Mouse (Mus musculus) CH12.LX (cell line): ENCODE measurements around the gene Cdk17. TPM values are rescaled to one million over a fixed set of nuclear protein-coding genes. Genes with fewer than 3 reads are reported as not detected.

ENCODE experiments used
- DNase-seq: peaks from one replicate; pipeline ENCODE4 v3.0.0-alpha.2; 2013; ENCODE audit errors: extremely low read depth
- H3K27ac ChIP-seq: 2 replicates; pipeline ENCODE4 v1.5.1; 2012; ENCODE audit warnings: low read depth, mild to moderate bottlenecking, control low read depth, moderate library complexity; ENCODE audit not compliant: insufficient read depth
- H3K27me3 ChIP-seq: replicated peaks from 2 replicates; pipeline ENCODE3; 2012; ENCODE audit warnings: inconsistent platforms
- H3K36me3 ChIP-seq, 2 experiments: replicated peaks in 1 of 2; 2 replicates each; pipeline versions ENCODE3 to v1.6.1; 2012; ENCODE audit warnings: inconsistent platforms in 1 of 2, low read length in 1 of 2, mild to moderate bottlenecking in 1 of 2, mixed read lengths in 1 of 2, moderate library complexity in 1 of 2; ENCODE audit not compliant: control insufficient read depth in 1 of 2, insufficient read depth in 1 of 2
- H3K4me1 ChIP-seq, 2 experiments: 2 replicates each; pipeline ENCODE4 v1.6.1; 2012; ENCODE audit warnings: inconsistent platforms in 1 of 2, moderate library complexity in 1 of 2; ENCODE audit not compliant: insufficient read depth in 2 of 2, control insufficient read depth in 1 of 2
- H3K4me2 ChIP-seq: 2 replicates; pipeline ENCODE4 v1.6.1; 2012; ENCODE audit warnings: low read depth, mild to moderate bottlenecking, control low read depth; ENCODE audit not compliant: poor library complexity, insufficient read depth, severe bottlenecking
- H3K4me3 ChIP-seq, 3 experiments: fragments of 150-350 bp in 1 of 3; sonication (generic) in 1 of 3; replicated peaks in 1 of 3; 2 replicates each; pipeline versions ENCODE3 to v1.5.1; 2011 to 2012; ENCODE audit warnings: low read depth in 2 of 3, low read length in 2 of 3, mild to moderate bottlenecking in 2 of 3, moderate library complexity in 2 of 3, control low read depth in 1 of 3, improper control_type of control experiment in 1 of 3, inconsistent platforms in 1 of 3, mixed read lengths in 1 of 3; ENCODE audit not compliant: poor library complexity in 1 of 3
- H3K79me2 ChIP-seq: replicated peaks from 2 replicates; pipeline ENCODE4 v1.6.1; 2012; ENCODE audit warnings: mild to moderate bottlenecking, moderate library complexity; ENCODE audit not compliant: control insufficient read depth, poor library complexity, insufficient read depth, severe bottlenecking; ENCODE audit errors: extremely low read depth
- H3K9ac ChIP-seq: 2 replicates; pipeline ENCODE4 v1.6.1; 2012; ENCODE audit warnings: low read depth, mild to moderate bottlenecking, control low read depth, moderate library complexity; ENCODE audit not compliant: insufficient read depth
- H3K9me3 ChIP-seq: replicated peaks from 2 replicates; pipeline ENCODE3; 2012; ENCODE audit warnings: low read length, inconsistent platforms, mixed read lengths
- BHLHE40 ChIP-seq: IDR thresholded peaks from 2 replicates; pipeline ENCODE4 v1.6.1; 2011; ENCODE audit warnings: mild to moderate bottlenecking, low read depth, low read length, improper control_type of control experiment
- CHD1 ChIP-seq: IDR thresholded peaks from 2 replicates; pipeline ENCODE4 v1.6.1; 2012; ENCODE audit warnings: low read depth, low read length, improper control_type of control experiment, inconsistent platforms
- E2F4 ChIP-seq: IDR thresholded peaks from 2 replicates; pipeline ENCODE4 v1.6.1; 2011; ENCODE audit warnings: low read depth, low read length, improper control_type of control experiment; ENCODE audit not compliant: insufficient replicate concordance
- ELF1 ChIP-seq: IDR thresholded peaks from 2 replicates; pipeline ENCODE4 v1.6.1; 2014; ENCODE audit warnings: low read depth, mild to moderate bottlenecking, inconsistent platforms, low read length, improper control_type of control experiment
- EP300 ChIP-seq: IDR thresholded peaks from 2 replicates; pipeline ENCODE4 v1.6.1; 2011; ENCODE audit warnings: low read length, improper control_type of control experiment
- ETS1 ChIP-seq: conservative IDR thresholded peaks from 2 replicates; pipeline ENCODE4 v1.6.1; 2012; ENCODE audit warnings: low read depth, mild to moderate bottlenecking, inconsistent platforms, low read length, improper control_type of control experiment, moderate library complexity
- JUN ChIP-seq: IDR thresholded peaks from 2 replicates; pipeline ENCODE4 v1.6.1; 2011; ENCODE audit warnings: low read depth, mild to moderate bottlenecking, low read length, improper control_type of control experiment, moderate library complexity; ENCODE audit not compliant: insufficient read depth
- JUND ChIP-seq: conservative IDR thresholded peaks from 2 replicates; pipeline ENCODE4 v1.6.1; 2011; ENCODE audit warnings: low read depth, low read length, improper control_type of control experiment
- MAFK ChIP-seq: IDR thresholded peaks from 2 replicates; pipeline ENCODE4 v1.6.1; 2011; ENCODE audit warnings: low read length, improper control_type of control experiment; ENCODE audit not compliant: insufficient replicate concordance
- MAX ChIP-seq: IDR thresholded peaks from 2 replicates; pipeline ENCODE4 v1.6.1; 2011; ENCODE audit warnings: low read length, improper control_type of control experiment
- MXI1 ChIP-seq: IDR thresholded peaks from 2 replicates; pipeline ENCODE4 v1.6.1; 2011; ENCODE audit warnings: mild to moderate bottlenecking, low read depth, low read length, improper control_type of control experiment
- NELFE ChIP-seq: IDR thresholded peaks from 2 replicates; pipeline ENCODE4 v1.6.1; 2011; ENCODE audit warnings: low read depth, low read length, improper control_type of control experiment
- RAD21 ChIP-seq: IDR thresholded peaks from 2 replicates; pipeline ENCODE4 v1.6.1; 2011; ENCODE audit warnings: low read depth, mild to moderate bottlenecking, low read length, improper control_type of control experiment, moderate library complexity
- RCOR1 ChIP-seq: conservative IDR thresholded peaks from 2 replicates; pipeline ENCODE4 v1.6.1; 2012; ENCODE audit warnings: low read depth, mild to moderate bottlenecking, inconsistent platforms, low read length, improper control_type of control experiment
- SMC3 ChIP-seq: IDR thresholded peaks from 2 replicates; pipeline ENCODE4 v1.6.1; 2011; ENCODE audit warnings: low read depth, low read length, improper control_type of control experiment
- TBP ChIP-seq: conservative IDR thresholded peaks from 2 replicates; pipeline ENCODE4 v1.6.1; 2011; ENCODE audit warnings: low read depth, low read length, improper control_type of control experiment
- USF1 ChIP-seq: IDR thresholded peaks from 2 replicates; pipeline ENCODE4 v1.6.1; 2014; ENCODE audit warnings: low read depth, mild to moderate bottlenecking, inconsistent platforms, low read length, improper control_type of control experiment
- USF2 ChIP-seq: conservative IDR thresholded peaks from 2 replicates; pipeline ENCODE4 v1.6.1; 2011; ENCODE audit warnings: low read depth, low read length, improper control_type of control experiment
- ZC3H11A ChIP-seq: IDR thresholded peaks from 2 replicates; pipeline ENCODE4 v1.6.1; 2012; ENCODE audit warnings: low read depth, mild to moderate bottlenecking, inconsistent platforms, low read length, improper control_type of control experiment
- ZKSCAN1 ChIP-seq: IDR thresholded peaks from 2 replicates; pipeline ENCODE4 v1.6.1; 2012; ENCODE audit warnings: low read depth, inconsistent platforms, low read length, improper control_type of control experiment, borderline replicate concordance
- ZMIZ1 ChIP-seq: IDR thresholded peaks from 2 replicates; pipeline ENCODE4 v1.6.1; 2012; ENCODE audit warnings: low read depth, mild to moderate bottlenecking, inconsistent platforms, low read length, improper control_type of control experiment
- ZNF384 ChIP-seq: IDR thresholded peaks from 2 replicates; pipeline ENCODE4 v1.6.1; 2012; ENCODE audit warnings: low read depth, low read length, improper control_type of control experiment, inconsistent platforms
- dilution Hi-C: fragments of 300-500 bp; cut with MboI; formaldehyde crosslinking; loops from 2 replicates; pipeline ENCODE4 v1.14.3; 2020; ENCODE audit warnings: low sequenced_read_pairs; ENCODE audit not compliant: extremely low pct_unique_long_range_greater_than_20kb, extremely low pct_ligation_motif_present
- in situ Hi-C: fragments of 300-500 bp; cut with MboI; formaldehyde crosslinking; loops from 3 replicates; pipeline ENCODE4 v1.14.3; 2019; ENCODE audit warnings: low sequenced_read_pairs, low pct_ligation_motif_present, low pct_unique_long_range_greater_than_20kb, mixed read lengths
- polyA plus RNA-seq: library from polyadenylated mRNA; unstranded; fragments of >175 nt; gene quantifications from 2 replicates; pipeline ENCODE4 v1.2.1, GENCODE M21; 2012; ENCODE audit warnings: low read depth; ENCODE audit not compliant: insufficient read length
- total RNA-seq, 2 experiments: library from RNA; depleted of rRNA; stranded (reverse); fragments of 300-350 nt in 1 of 2; fragments of >200 nt in 1 of 2; gene quantifications; 2 replicates each; pipeline ENCODE4 v1.2.3; 2012 to 2014

Gene Cdk17
- total and polyA plus RNA-seq, 3 experiments = 23.4 to 51.3 (median 28.5) TPM

DNA sequence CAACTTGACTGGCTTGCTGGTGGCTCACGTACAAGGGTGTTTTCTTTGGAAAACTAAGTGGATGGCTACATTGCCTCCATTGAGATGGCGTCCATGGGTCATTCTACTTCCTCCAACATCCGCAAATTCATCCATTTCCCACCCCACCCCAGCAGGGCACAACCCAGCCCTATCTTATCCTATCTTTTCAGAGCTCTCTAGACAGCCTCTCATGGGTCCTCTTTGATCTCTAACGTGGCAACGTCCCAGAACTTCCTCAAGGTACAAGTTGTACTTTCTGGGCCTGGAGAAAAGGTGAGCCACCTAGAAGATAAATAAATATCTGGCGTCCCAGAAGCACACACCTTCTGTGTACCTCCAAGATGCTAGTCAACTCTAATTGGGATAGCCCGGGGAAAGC lies 132.9 kb downstream of the Cdk17 start:
- no peak overlapping the region for H3K4me3 ChIP-seq
- peaks cover 8 to 56% of the 10 kb centered on the region in 2 experiments for H3K36me3 ChIP-seq
- H3K27ac ChIP-seq = no peak overlapping the region
- peaks cover 74% of the 10 kb centered on the region for H3K79me2 ChIP-seq
- TF ChIP-seq NELFE (no peak), MAX (no peak), MXI1 (no peak), CHD1 (no peak), BHLHE40 (no peak), JUND (no peak), USF2 (no peak), E2F4 (no peak), ZKSCAN1 (no peak), USF1 (no peak), EP300 (no peak), ELF1 (no peak), RCOR1 (no peak), ZNF384 (no peak), SMC3 (no peak), ZC3H11A (no peak), ZMIZ1 (no peak), ETS1 (no peak), TBP (no peak)
- TF ChIP-seq, all 38 proteins: peak for 0
- DNase-seq = no peak
- in situ Hi-C loops (loop anchor here (10.0 to 25.0 kb wide), 3 partner anchors 61 to 269 kb away; partner anchors contain the start of gene Cdk17), dilution Hi-C loops (no loop called here)
- H3K4me1 ChIP-seq = peaks cover 16 to 69% of the 10 kb centered on the region in 2 experiments; a peak in 3 of 4 replicates
- no peak overlapping the region for H3K9ac ChIP-seq
- H3K4me2 ChIP-seq = no peak overlapping the region
- H3K9me3 ChIP-seq = no peaks in the 10 kb centered on the region
- no peaks in the 10 kb centered on the region for H3K27me3 ChIP-seq

DNA sequence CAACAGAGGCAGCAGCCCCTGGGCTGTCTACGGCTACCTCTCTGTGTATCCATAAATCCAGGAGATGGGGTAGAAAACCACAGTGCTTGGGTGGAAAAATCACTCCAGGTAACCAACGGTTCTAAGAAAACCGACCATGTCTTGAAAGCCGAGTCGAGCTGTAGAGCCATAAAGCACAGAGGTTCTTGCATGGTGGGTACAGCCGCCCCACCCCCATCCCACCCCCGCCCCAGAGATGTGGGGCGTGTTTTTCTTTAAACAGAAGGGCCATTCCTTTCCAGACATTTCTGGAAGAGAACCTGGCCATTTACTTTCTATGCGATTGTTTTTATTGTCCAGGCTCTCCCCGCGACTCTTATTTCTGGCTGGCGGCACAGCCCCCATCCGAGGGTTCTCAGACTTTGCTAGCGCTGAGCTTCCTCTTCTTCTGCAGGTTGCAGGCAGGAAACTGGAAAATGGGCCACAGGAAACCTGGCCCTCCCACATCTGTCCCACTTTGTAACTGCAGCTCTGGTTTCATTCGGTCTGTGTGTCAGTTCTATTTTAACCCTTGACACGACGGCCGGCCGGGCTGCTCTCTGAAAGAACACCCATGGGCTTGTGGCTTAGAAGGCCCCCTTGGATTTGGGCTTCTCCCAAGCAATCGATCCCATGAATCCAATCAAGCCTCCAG lies 134.0 kb downstream of the Cdk17 start:
- Histone ChIP-seq H3K27ac (no peak overlapping the region), H3K36me3 (peaks cover 13 to 55% of the 10 kb centered on the region in 2 experiments), H3K9ac (no peak overlapping the region; the same call in 1 of the 2 replicates), H3K79me2 (peaks cover 78% of the 10 kb centered on the region), H3K4me1 (peaks cover 24 to 79% of the 10 kb centered on the region in 2 experiments), H3K9me3 (no peaks in the 10 kb centered on the region), H3K4me2 (no peak overlapping the region), H3K4me3 (no peak overlapping the region)
- TF ChIP-seq NELFE (no peak), RAD21 (no peak), CHD1 (no peak), MXI1 (no peak), JUN (no peak), ZMIZ1 (no peak), ZKSCAN1 (no peak), SMC3 (no peak), MAFK (no peak), USF1 (no peak), ELF1 (no peak)
- TF ChIP-seq, all 38 proteins: peak for 0
- no peak for DNase-seq
- H3K27me3 ChIP-seq = no peaks in the 10 kb centered on the region
- in situ Hi-C loops = loop anchor here (10.0 to 25.0 kb wide), 3 partner anchors 60 to 268 kb away; partner anchors contain the start of gene Cdk17
- dilution Hi-C loops = no loop called here
